Mouse (Mus musculus): ENCODE measurements at regions not wholly inside any gene's neighbourhood (a gene's known extent, or its start where the extent isn't known, plus 50 kb on each side); places are given as distances from the start of the nearest gene placed in this dataset.

DNA sequence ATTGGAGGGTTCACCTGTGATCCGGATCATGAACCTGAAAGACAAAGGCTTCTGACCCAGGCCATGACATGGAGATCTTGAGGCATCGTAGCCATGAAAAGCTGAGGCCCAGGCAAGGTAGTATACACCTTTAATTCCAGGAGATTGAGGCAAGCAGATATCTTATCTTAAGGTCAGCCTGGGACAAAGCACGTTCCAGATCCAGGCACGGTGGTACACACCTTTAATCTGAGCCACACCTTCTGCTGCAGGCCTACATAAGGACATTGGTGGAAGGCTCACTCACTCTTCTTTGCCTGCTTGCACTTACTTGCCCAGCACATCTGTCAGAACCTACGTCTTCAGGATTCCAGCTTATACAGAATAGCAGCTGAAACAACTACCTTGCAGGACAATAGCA lies 93.0 kb upstream of the Cxadr start:
- ATAC-seq (replicated peaks; ENCODE audit: low FRiP score, low read depth) = no peak
- no peak for DNase-seq (ENCODE audit: low spot score)
- H3K27ac ChIP-seq = no peak overlapping the region
- no peak overlapping the region for H3K4me2 ChIP-seq (ENCODE audit: low read length)
- no peak overlapping the region for H3K4me3 ChIP-seq (replicated peaks; ENCODE audit: low read depth, low read length)
- 90% methylated on average over 5 of the region's 5 CpGs for whole genome bisulfite sequencing
- no peaks in the 10 kb centered on the region for H3K9me3 ChIP-seq (replicated peaks; ENCODE audit: low read length)
- no peak for TF ChIP-seq CTCF (IDR thresholded peaks at IDR 0.05; ENCODE audit: low read depth)
- no peak overlapping the region for H3K9ac ChIP-seq (ENCODE audit: low read depth, low read length)
- H3K4me1 ChIP-seq (replicated peaks; ENCODE audit: insufficient read depth, low read length) = no peaks in the 10 kb centered on the region
- H3K36me3 ChIP-seq (ENCODE audit: insufficient read depth, low read length) = no peaks in the 10 kb centered on the region
- H3K27me3 ChIP-seq (ENCODE audit: insufficient read depth, low read length) = no peaks in the 10 kb centered on the region; the same call in 1 of the 2 replicates

DNA sequence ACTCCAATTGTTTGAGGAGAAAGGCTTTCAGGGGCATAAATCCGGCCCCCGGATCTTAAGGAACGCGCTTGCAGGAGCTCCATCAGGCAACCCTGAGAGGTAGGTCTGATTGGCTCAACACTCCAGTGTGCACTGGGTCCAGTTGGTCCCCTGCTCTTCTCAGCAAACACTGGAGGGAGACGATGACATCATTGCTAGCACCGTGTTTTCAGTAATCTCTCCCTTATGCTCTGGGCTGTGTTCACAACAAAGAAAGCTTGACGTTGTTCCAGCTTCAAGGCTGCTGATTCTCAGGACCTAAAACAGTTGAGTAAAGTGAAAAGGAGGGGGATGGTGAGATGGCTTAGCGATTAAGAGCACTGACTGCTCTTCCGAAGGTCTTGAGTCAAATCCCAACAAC lies 97.0 kb upstream of the Cxadr start:
- no peak for TF ChIP-seq CTCF (IDR thresholded peaks at IDR 0.05; ENCODE audit: low read depth)

DNA sequence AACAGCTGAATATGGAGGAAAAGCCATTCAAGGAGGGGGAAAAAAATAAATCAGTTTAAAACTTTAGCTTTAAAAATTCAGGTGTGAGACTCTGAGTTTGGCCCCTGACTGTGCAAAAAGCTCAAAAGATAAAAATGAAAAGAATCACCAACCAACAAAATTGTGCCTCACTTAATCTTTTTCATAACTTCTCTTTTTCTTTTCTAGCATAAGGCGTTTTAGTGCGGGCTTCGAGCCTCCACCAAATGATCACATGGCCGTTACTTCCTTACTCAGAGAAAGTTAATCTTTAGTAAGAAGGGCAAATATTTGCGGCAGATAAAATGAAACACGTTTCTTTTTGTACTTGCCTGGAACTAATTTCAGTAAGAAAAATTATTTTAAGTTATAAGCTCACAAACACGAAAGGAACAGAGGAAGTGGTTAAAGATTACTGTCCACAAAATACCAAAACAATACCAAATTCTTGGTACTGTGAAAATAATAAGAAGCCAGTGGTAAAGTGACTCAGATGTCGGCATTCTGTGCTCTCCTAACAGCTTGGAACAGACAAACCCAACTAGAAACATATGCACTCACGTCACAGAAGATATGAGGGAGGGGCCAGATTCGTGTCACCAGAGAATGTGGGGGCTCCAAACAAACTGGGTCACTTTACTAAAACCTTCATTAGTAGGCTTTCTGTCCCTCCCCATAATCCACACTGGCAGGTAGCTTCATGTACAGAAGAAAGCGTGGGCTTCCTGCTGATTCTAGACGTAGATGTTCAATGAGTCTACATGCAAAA lies 101.1 kb upstream of the Cxadr start:
- TF ChIP-seq CTCF (IDR thresholded peaks at IDR 0.05; ENCODE audit: low read depth) = no peak
- H3K36me3 ChIP-seq (ENCODE audit: insufficient read depth, low read length) = no peaks in the 10 kb centered on the region
- H3K4me1 ChIP-seq (replicated peaks; ENCODE audit: insufficient read depth, low read length) = no peaks in the 10 kb centered on the region
- 64% methylated on average over 12 of the region's 12 CpGs for WGBS
- H3K27me3 ChIP-seq (ENCODE audit: insufficient read depth, low read length) = no peaks in the 10 kb centered on the region
- no peak overlapping the region for H3K9ac ChIP-seq (ENCODE audit: low read depth, low read length)
- DNase-seq (ENCODE audit: low spot score) = no peak
- no peak overlapping the region for H3K27ac ChIP-seq
- no peak overlapping the region for H3K4me3 ChIP-seq (replicated peaks; ENCODE audit: low read depth, low read length)
- no peak for ATAC-seq (replicated peaks; ENCODE audit: low FRiP score, low read depth)
- H3K4me2 ChIP-seq (ENCODE audit: low read length) = no peak overlapping the region
- H3K9me3 ChIP-seq (replicated peaks; ENCODE audit: low read length) = no peaks in the 10 kb centered on the region

More for the DNA sequence above, 97.0 kb upstream of the Cxadr start:
- H3K9me3 ChIP-seq (replicated peaks; ENCODE audit: low read length) = no peaks in the 10 kb centered on the region
- DNase-seq (ENCODE audit: low spot score) = no peak
- no peaks in the 10 kb centered on the region for H3K4me1 ChIP-seq (replicated peaks; ENCODE audit: insufficient read depth, low read length)
- no peaks in the 10 kb centered on the region for H3K36me3 ChIP-seq (ENCODE audit: insufficient read depth, low read length)
- no peak overlapping the region for H3K9ac ChIP-seq (ENCODE audit: low read depth, low read length)
- WGBS = 80% methylated on average over 9 of the region's 9 CpGs
- ATAC-seq (replicated peaks; ENCODE audit: low FRiP score, low read depth) = no peak
- H3K4me3 ChIP-seq (replicated peaks; ENCODE audit: low read depth, low read length) = no peak overlapping the region
- no peak overlapping the region for H3K4me2 ChIP-seq (ENCODE audit: low read length)
- H3K27me3 ChIP-seq (ENCODE audit: insufficient read depth, low read length) = no peaks in the 10 kb centered on the region
- H3K27ac ChIP-seq = no peak overlapping the region

DNA sequence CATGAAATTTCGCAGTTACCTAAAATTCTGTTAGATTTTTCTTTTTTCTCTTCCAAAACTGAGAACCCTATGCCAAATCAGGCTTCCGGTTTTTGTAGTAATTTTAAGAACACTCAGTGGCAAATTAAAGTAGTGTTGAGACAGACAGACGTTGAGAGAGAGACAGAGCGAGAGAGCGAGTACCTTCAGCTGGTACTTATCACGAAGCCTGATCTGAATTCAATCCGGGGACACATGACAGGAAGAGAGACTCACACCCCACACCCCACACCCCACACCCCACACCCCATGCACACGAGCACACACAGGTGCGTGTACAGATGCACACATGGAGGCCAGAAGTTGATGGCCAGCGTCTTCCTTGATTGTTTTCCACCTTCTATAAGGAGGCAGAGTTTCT lies 102.0 kb upstream of the Cxadr start:
- no peak for DNase-seq (ENCODE audit: low spot score)
- Histone ChIP-seq H3K27me3 (ENCODE audit: insufficient read depth, low read length) (no peaks in the 10 kb centered on the region), H3K36me3 (ENCODE audit: insufficient read depth, low read length) (no peaks in the 10 kb centered on the region), H3K9me3 (replicated peaks; ENCODE audit: low read length) (no peaks in the 10 kb centered on the region), H3K4me2 (ENCODE audit: low read length) (no peak overlapping the region), H3K9ac (ENCODE audit: low read depth, low read length) (no peak overlapping the region), H3K27ac (no peak overlapping the region), H3K4me1 (replicated peaks; ENCODE audit: insufficient read depth, low read length) (no peaks in the 10 kb centered on the region), H3K4me3 (replicated peaks; ENCODE audit: low read depth, low read length) (no peak overlapping the region)
- WGBS = 76% methylated on average over 10 of the region's 10 CpGs
- TF ChIP-seq CTCF (IDR thresholded peaks at IDR 0.05; ENCODE audit: low read depth) = no peak
- ATAC-seq (replicated peaks; ENCODE audit: low FRiP score, low read depth) = 0 out of 2 replicates have a peak, but pooled peaks have one; percentile 29

- Histone ChIP-seq H3K27me3 (ENCODE audit: insufficient read depth, low read length) (no peaks in the 10 kb centered on the region), H3K9ac (ENCODE audit: low read depth, low read length) (no peak overlapping the region), H3K4me1 (replicated peaks; ENCODE audit: insufficient read depth, low read length) (no peaks in the 10 kb centered on the region), H3K4me3 (replicated peaks; ENCODE audit: low read depth, low read length) (no peak overlapping the region), H3K27ac (no peak overlapping the region), H3K9me3 (replicated peaks; ENCODE audit: low read length) (no peaks in the 10 kb centered on the region), H3K36me3 (ENCODE audit: insufficient read depth, low read length) (no peaks in the 10 kb centered on the region), H3K4me2 (ENCODE audit: low read length) (no peak overlapping the region)
- peak; percentile 79 for DNase-seq (ENCODE audit: low spot score)
- 6% methylated on average over 16 of the region's 16 CpGs for WGBS
- peak; percentile 94 for TF ChIP-seq CTCF (IDR thresholded peaks at IDR 0.05; ENCODE audit: low read depth)
- 0 out of 2 replicates have a peak, but pooled peaks have one; percentile 13 for ATAC-seq (replicated peaks; ENCODE audit: low FRiP score, low read depth)
Measured at GRCm38 (mm10) chr16:78198642-78199121, 102.6 kb upstream of the Cxadr start.

DNA sequence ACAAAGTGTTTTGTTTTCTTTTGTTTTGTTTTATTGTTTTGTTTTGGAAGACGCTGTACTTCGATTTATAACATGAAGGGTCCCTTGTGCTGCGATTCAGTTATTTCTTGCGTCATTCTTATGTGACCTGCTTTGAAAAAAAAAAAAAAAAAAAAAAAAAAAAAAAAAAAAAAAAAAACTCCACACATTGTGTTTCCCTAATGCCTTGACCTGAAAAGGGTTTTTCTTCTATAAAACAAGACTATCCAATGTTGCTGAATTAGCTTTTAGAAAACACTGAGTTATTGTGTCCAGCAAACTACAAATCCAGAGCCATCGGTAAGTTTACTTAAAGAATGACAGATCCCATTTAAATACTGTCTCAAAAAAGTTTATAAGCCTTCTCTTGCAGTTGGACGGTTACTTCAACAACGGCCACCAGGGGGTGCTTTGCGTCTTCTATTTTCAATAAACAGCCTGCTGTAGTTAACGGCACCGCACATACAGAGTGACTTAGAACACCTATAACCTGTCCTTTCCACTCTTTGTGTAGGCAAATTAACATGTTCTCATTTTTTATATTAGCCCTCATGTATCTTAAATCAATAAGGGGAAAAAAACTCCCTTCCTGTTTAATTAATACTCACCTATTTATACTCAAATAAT lies 103.9 kb upstream of the Cxadr start:
- Histone ChIP-seq H3K27ac (no peak overlapping the region), H3K4me2 (ENCODE audit: low read length) (no peak overlapping the region), H3K4me1 (replicated peaks; ENCODE audit: insufficient read depth, low read length) (no peaks in the 10 kb centered on the region), H3K36me3 (ENCODE audit: insufficient read depth, low read length) (no peaks in the 10 kb centered on the region), H3K9me3 (replicated peaks; ENCODE audit: low read length) (no peaks in the 10 kb centered on the region), H3K4me3 (replicated peaks; ENCODE audit: low read depth, low read length) (no peak overlapping the region), H3K9ac (ENCODE audit: low read depth, low read length) (no peak overlapping the region), H3K27me3 (ENCODE audit: insufficient read depth, low read length) (no peaks in the 10 kb centered on the region)
- peak; percentile 87 for TF ChIP-seq CTCF (IDR thresholded peaks at IDR 0.05; ENCODE audit: low read depth)
- WGBS = 12% methylated on average over 10 of the region's 10 CpGs
- peak; percentile 92 for DNase-seq (ENCODE audit: low spot score)
- 0 out of 2 replicates have a peak, but pooled peaks have one; percentile 43 for ATAC-seq (replicated peaks; ENCODE audit: low FRiP score, low read depth)

Data from kidney, postnatal 0 days (tissue).